Mouse (Mus musculus): ENCODE results near the gene Liph.

GRCm38 (mm10) chr16:22009596-22009995 lies 14.1 kb upstream of the Liph start:
- TF ChIP-seq CTCF (IDR thresholded peaks at IDR 0.05; ENCODE audit: low read depth, low read length): no peak
- no peak for TF ChIP-seq POLR2A (IDR thresholded peaks at IDR 0.05; ENCODE audit: insufficient read depth, low read length)
